Mouse (Mus musculus) brain, embryonic 14.5 days (tissue): ENCODE results near the gene Diras2.

Source experiments
- CTCF ChIP-seq: fragments of 200-500 bp; IDR thresholded peaks from 2 replicates; pipeline ENCODE4 v1.5.1; 2012; ENCODE audit warnings: inconsistent platforms, mild to moderate bottlenecking, moderate library complexity, borderline replicate concordance; ENCODE audit not compliant: insufficient read depth, insufficient read length; ENCODE audit errors: extremely low read depth
- POLR2A ChIP-seq: fragments of 200-500 bp; IDR thresholded peaks from 2 replicates; pipeline ENCODE4 v1.6.1; 2012; ENCODE audit warnings: mild to moderate bottlenecking, inconsistent platforms, borderline replicate concordance; ENCODE audit not compliant: poor library complexity, insufficient read depth, insufficient read length, severe bottlenecking; ENCODE audit errors: extremely low read depth

DNA sequence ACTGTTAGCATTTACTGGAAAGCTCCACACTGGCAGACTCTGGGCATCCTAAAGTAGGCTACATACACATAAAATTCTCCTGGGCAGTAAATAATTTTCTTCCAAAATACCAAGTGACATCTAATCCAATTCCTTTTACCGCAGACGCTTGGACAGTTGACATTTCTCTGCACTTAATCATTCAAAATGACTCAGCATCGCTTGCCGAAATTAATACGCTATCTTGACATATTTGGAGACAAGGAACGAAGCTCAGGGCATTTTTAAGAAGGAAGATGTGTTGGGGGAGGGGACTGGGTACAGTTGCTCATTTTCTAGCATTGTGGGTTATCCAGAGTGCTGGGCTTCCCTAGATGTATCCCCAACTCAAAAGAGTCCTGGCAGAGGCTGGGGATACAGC lies 15.2 kb upstream of the Diras2 start:
- TF ChIP-seq CTCF: no peak
- TF ChIP-seq POLR2A: no peak
